Mouse (Mus musculus) R1 (cell line): ENCODE data around the gene Filip1.

Experiments used
- DNase-seq: peaks from one replicate; pipeline ENCODE4 v3.0.0-alpha.2; 2018; ENCODE audit warnings: low read depth, low spot score

Filip1 gene

DNA sequence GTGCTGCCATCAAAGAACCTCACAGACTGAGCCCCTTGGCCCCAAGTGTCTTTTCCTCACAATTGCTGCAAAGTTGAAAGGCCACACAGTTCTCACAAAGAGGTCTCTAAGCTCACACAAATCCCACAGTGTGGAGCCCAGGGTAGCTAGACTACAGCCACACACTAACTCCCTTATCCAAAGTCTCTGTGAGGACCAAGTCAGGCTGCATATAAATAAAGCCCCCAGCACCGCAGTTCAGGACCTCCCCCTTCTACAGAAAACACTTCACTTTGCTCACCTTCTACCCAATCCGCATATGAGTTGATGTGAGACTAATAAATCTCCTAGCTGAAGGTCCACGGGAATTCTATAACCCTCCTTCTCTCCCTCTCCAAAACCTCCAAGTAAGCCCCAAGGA, 228.2 kb downstream of the Filip1 start:
- no peak for DNase-seq

DNA sequence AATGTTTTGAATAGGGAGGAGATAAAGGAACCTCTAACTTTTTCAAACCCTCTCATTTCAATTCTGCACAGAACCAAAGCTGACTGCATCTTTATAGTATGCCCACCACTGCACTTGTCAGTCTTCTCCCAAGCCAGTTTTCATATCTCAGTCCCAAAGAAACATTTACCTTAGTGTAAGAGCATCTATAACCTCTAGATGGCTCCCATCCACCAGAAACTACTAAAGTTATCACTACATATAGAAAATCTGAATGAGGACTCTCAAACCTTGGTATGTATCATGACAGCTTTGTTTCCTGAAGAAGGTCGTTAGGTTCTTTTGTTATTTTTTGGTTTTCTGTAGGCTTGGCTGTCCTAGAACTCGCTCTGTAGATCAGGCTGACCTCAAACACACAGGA, 233.3 kb downstream of the Filip1 start:
- no peak for DNase-seq

DNA sequence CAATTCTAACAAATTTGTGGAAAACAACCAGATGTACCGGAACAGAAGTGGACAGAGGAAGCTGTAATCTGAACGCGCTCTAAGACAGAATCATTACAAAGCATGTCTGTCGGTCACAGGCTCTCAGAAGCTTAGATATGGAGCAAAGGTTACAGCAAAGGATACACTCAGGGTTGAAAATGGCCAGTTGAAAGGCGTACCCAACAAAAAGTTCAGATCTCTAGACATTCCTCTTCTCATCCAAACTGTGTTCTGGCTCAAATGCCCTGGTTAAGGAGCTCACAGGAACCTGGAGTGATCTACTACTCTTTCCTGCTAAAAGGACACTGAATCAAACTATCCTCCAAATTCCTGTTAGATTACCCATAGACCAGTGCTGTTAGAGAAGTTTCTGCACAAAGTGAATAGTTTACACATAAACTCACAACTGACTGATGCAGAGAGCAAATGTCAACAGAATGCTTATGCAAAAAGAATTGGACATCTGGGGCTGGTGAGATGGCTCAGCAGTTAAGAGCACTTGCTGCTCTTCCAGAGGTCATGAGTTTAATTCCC, 245.6 kb downstream of the Filip1 start:
- DNase-seq: no peak

DNA sequence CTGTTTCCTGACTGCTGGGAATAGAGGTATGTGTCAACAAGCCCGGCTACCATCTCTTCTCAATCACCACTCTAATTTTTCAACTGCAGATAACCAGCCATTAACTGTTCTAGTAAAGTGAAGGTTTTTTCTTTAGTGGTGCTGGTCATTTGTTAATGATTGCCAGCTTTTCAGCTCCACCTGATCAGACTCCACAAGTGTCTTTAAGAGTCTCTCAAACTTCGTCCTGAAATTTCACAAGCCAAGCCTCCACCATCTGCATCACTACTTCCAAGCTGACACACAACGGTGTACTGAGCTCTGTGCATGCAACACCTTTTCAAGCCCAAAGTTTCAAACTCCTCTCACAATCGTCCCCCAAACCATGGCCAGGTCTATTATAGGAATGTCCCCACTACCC, 247.3 kb downstream of the Filip1 start:
- DNase-seq: no peak
